Mouse (Mus musculus): Measurements from ENCODE around the gene Ccdc106. TPM values are rescaled to one million over a fixed set of nuclear protein-coding genes. Genes with fewer than 3 reads are reported as not detected.
A peak's percentile ranks its signal among the peaks of the same experiment; 100 is the strongest.
"Not testable (repeated sequence)": the region's sequence is repeated elsewhere in the genome, so short reads cannot be mapped to it uniquely, and the experiment has no call there.

Ccdc106 gene
- total and polyA plus RNA-seq, 2 experiments, result 0.28 to 0.35 TPM

DNA sequence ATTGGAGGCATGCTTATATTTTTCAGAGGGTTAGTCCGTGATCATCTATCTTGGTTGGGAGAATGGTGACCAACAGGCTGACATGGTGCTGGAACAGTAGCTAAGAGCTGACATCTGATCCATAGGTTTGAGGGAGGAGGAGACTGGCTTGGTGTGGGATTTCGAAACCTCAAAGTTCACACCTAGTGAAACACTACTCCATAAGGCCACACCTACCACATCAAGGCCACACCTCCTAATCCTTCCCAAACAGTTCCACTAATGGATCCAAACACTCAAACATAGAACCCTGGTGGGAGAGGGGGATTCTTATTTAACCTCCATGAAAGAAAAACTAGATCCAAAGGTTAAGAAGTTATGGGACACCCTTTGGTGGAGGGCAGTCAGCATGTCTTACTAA is 3.4 kb upstream of the Ccdc106 start:
- H3K27ac ChIP-seq (replicated peaks; ENCODE audit: insufficient read depth, low read depth, low read length), result no peak overlapping the region
- 0 out of 2 replicates have a peak, but pooled peaks cover 5% of the 10 kb centered on the region for H3K36me3 ChIP-seq (ENCODE audit: control insufficient read depth, insufficient read depth, low read length)
- H3K27me3 ChIP-seq (ENCODE audit: control insufficient read depth, insufficient read depth, low read length), result no peaks in the 10 kb centered on the region
- H3K4me3 ChIP-seq (ENCODE audit: insufficient read depth, low read depth, low read length), result no peak overlapping the region
- WGBS, result 100% methylated on average over 2 of the region's 2 CpGs
- TF ChIP-seq CTCF (IDR thresholded peaks at IDR 0.05; ENCODE audit: low read depth, low read length) (no peak), POLR2A (IDR thresholded peaks at IDR 0.05; ENCODE audit: extremely low read depth, insufficient read depth, low read length) (no peak)
- H3K79me2 ChIP-seq (ENCODE audit: control insufficient read depth, insufficient read depth, low read length), result peaks cover 2% of the 10 kb centered on the region; the same call in 1 of the 2 replicates
- no peak overlapping the region for H3K9ac ChIP-seq (ENCODE audit: low read depth, low read length)
- peaks cover 7% of the 10 kb centered on the region for H3K4me1 ChIP-seq (ENCODE audit: control insufficient read depth, insufficient read depth, low read length)
- no peak for DNase-seq (ENCODE audit: extremely low read depth, low read depth, low spot score)

DNA sequence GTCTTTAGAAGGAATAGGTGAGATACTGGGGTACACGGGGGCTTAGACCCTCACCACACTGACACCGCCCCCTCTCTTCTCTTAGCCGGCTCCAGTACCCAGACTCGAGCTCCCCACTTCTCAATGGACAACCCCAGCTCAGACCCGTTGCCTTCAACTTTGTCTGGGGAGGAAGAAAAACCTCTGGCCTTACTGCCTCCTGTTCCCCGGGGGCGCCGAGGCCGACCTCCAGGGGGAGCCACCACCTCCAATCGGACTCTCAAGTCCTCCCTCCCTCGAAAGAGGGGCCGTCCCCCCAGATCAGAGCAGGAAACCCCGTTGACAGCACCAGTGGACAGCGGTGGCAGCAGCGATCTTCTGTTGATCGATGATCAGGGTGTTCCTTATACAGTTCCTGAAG is 3.0 kb upstream of the Ccdc106 start:
- Histone ChIP-seq H3K4me3 (ENCODE audit: insufficient read depth, low read depth, low read length) (no peak overlapping the region), H3K79me2 (ENCODE audit: control insufficient read depth, insufficient read depth, low read length) (peaks cover 6% of the 10 kb centered on the region; the same call in 1 of the 2 replicates)
- 91% methylated on average over 16 of the region's 16 CpGs for WGBS

GRCm38 (mm10) chr7:5017931-5018330 is 2.4 kb upstream of the Ccdc106 start:
- H3K4me1 ChIP-seq (ENCODE audit: control insufficient read depth, insufficient read depth, low read length), result peaks cover 12% of the 10 kb centered on the region
- WGBS, result 97% methylated on average over 21 of the region's 21 CpGs

More for the DNA sequence above, 3.0 kb upstream of the Ccdc106 start:
- H3K27ac ChIP-seq (replicated peaks; ENCODE audit: insufficient read depth, low read depth, low read length), result no peak overlapping the region
- H3K27me3 ChIP-seq (ENCODE audit: control insufficient read depth, insufficient read depth, low read length), result no peaks in the 10 kb centered on the region
- H3K4me1 ChIP-seq (ENCODE audit: control insufficient read depth, insufficient read depth, low read length), result peaks cover 11% of the 10 kb centered on the region
- no peak overlapping the region for H3K9ac ChIP-seq (ENCODE audit: low read depth, low read length)
- no peak for DNase-seq (ENCODE audit: extremely low read depth, low read depth, low spot score)
- 0 out of 2 replicates have a peak, but pooled peaks cover 3% of the 10 kb centered on the region for H3K36me3 ChIP-seq (ENCODE audit: control insufficient read depth, insufficient read depth, low read length)
- TF ChIP-seq CTCF (IDR thresholded peaks at IDR 0.05; ENCODE audit: low read depth, low read length), result 0 out of 2 replicates have a peak, but pooled peaks have one; percentile 2
- no peak for TF ChIP-seq POLR2A (IDR thresholded peaks at IDR 0.05; ENCODE audit: extremely low read depth, insufficient read depth, low read length)

GRCm38 (mm10) chr7:5019576-5019975 is 777 bp upstream of the Ccdc106 start:
- not testable (repeated sequence) for H3K4me3 ChIP-seq (ENCODE audit: insufficient read depth, low read depth, low read length); H3K36me3 ChIP-seq (ENCODE audit: control insufficient read depth, insufficient read depth, low read length); DNase-seq (ENCODE audit: extremely low read depth, low read depth, low spot score); H3K27me3 ChIP-seq (ENCODE audit: control insufficient read depth, insufficient read depth, low read length)
- Histone ChIP-seq H3K9ac (ENCODE audit: low read depth, low read length) (peak overlapping the region; percentile 21; the same call in 1 of the 2 replicates), H3K27ac (replicated peaks; ENCODE audit: insufficient read depth, low read depth, low read length) (0 out of 2 replicates have a peak overlapping the region, but pooled peaks have one; percentile 35), H3K79me2 (ENCODE audit: control insufficient read depth, insufficient read depth, low read length) (peaks cover 20% of the 10 kb centered on the region; the same call in 1 of the 2 replicates), H3K4me1 (ENCODE audit: control insufficient read depth, insufficient read depth, low read length) (peaks cover 12% of the 10 kb centered on the region)
- 15% methylated on average over 8 of the region's 8 CpGs for WGBS

More at GRCm38 (mm10) chr7:5017931-5018330, 2.4 kb upstream of the Ccdc106 start:
- DNase-seq (ENCODE audit: extremely low read depth, low read depth, low spot score), result no peak
- Histone ChIP-seq H3K4me3 (ENCODE audit: insufficient read depth, low read depth, low read length) (no peak overlapping the region), H3K36me3 (ENCODE audit: control insufficient read depth, insufficient read depth, low read length) (peaks cover 2% of the 10 kb centered on the region; the same call in 1 of the 2 replicates), H3K27me3 (ENCODE audit: control insufficient read depth, insufficient read depth, low read length) (no peaks in the 10 kb centered on the region), H3K9ac (ENCODE audit: low read depth, low read length) (no peak overlapping the region), H3K79me2 (ENCODE audit: control insufficient read depth, insufficient read depth, low read length) (peaks cover 11% of the 10 kb centered on the region; the same call in 1 of the 2 replicates), H3K27ac (replicated peaks; ENCODE audit: insufficient read depth, low read depth, low read length) (no peak overlapping the region)
- TF ChIP-seq CTCF (IDR thresholded peaks at IDR 0.05; ENCODE audit: low read depth, low read length) (no peak), POLR2A (IDR thresholded peaks at IDR 0.05; ENCODE audit: extremely low read depth, insufficient read depth, low read length) (no peak)

DNA sequence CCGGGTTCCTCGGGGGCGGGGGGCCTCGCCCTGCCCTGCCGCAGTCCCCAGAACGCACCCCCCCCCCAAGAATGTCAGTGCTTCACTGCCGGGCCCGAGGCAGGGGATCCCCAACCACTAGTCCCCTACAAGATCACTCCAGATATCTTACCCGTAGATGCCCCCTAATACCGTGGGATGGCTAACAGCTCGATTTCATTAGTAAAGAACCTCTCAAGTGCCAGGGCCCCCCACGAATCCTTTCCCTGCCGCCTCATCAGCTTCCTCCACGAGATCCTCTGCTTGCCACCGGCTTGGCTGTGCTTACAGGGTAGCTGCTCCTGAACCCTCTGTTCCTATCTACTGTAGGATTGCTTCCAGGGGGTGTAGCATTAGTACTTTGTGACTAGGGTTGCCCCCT is 332 bp downstream of the Ccdc106 start:
- no peaks in the 10 kb centered on the region for H3K27me3 ChIP-seq (ENCODE audit: control insufficient read depth, insufficient read depth, low read length)
- peaks cover 23% of the 10 kb centered on the region; the same call in 1 of the 2 replicates for H3K79me2 ChIP-seq (ENCODE audit: control insufficient read depth, insufficient read depth, low read length)
- peak overlapping the region; percentile 82 for H3K27ac ChIP-seq (replicated peaks; ENCODE audit: insufficient read depth, low read depth, low read length)
- TF ChIP-seq POLR2A (IDR thresholded peaks at IDR 0.05; ENCODE audit: extremely low read depth, insufficient read depth, low read length) (no peak), CTCF (IDR thresholded peaks at IDR 0.05; ENCODE audit: low read depth, low read length) (no peak)
- H3K9ac ChIP-seq (ENCODE audit: low read depth, low read length), result peak overlapping the region; percentile 78
- H3K4me1 ChIP-seq (ENCODE audit: control insufficient read depth, insufficient read depth, low read length), result peaks cover 12% of the 10 kb centered on the region
- WGBS, result under 1% methylated on average over 14 of the region's 15 CpGs
- H3K36me3 ChIP-seq (ENCODE audit: control insufficient read depth, insufficient read depth, low read length), result peaks cover 4% of the 10 kb centered on the region; the same call in 1 of the 2 replicates
- DNase-seq (ENCODE audit: extremely low read depth, low read depth, low spot score), result no peak
- peak overlapping the region; percentile 66 for H3K4me3 ChIP-seq (ENCODE audit: insufficient read depth, low read depth, low read length)

DNA sequence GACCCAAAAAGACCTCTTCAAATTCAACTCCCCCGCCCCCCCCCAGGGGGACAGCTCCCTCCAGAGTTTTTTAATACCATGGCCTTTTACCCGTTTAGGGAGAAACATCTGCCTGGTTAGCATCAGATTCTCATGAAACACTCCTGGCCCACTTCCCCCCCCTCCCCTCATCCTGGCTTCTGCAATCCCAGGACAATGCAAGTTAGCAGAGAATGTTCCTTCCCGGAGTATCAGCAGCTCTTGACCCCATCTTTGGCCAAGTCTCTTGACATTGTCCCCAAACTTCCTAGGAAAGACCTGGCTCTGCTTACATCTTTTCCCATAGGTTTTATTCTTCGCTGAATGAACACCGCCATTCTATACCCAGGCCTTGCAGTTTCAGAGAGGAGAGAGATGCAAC is 844 bp downstream of the Ccdc106 start:
- no peak for DNase-seq (ENCODE audit: extremely low read depth, low read depth, low spot score)
- 41% methylated on average over 5 of the region's 5 CpGs for WGBS
- peaks cover 23% of the 10 kb centered on the region; the same call in 1 of the 2 replicates for H3K79me2 ChIP-seq (ENCODE audit: control insufficient read depth, insufficient read depth, low read length)
- no peaks in the 10 kb centered on the region for H3K27me3 ChIP-seq (ENCODE audit: control insufficient read depth, insufficient read depth, low read length)
- H3K9ac ChIP-seq (ENCODE audit: low read depth, low read length), result peak overlapping the region; percentile 10; the same call in 1 of the 2 replicates
- TF ChIP-seq CTCF (IDR thresholded peaks at IDR 0.05; ENCODE audit: low read depth, low read length) (no peak), POLR2A (IDR thresholded peaks at IDR 0.05; ENCODE audit: extremely low read depth, insufficient read depth, low read length) (no peak)
- peaks cover 4% of the 10 kb centered on the region; the same call in 1 of the 2 replicates for H3K36me3 ChIP-seq (ENCODE audit: control insufficient read depth, insufficient read depth, low read length)
- H3K27ac ChIP-seq (replicated peaks; ENCODE audit: insufficient read depth, low read depth, low read length), result peak overlapping the region; percentile 82
- H3K4me3 ChIP-seq (ENCODE audit: insufficient read depth, low read depth, low read length), result peak overlapping the region; percentile 66
- H3K4me1 ChIP-seq (ENCODE audit: control insufficient read depth, insufficient read depth, low read length), result peaks cover 12% of the 10 kb centered on the region
